Mouse (Mus musculus) brain, embryonic 14.5 days (tissue): ENCODE measurements around the gene Tstd1.

Experiments used
- CTCF ChIP-seq: fragments of 200-500 bp; IDR thresholded peaks from 2 replicates; pipeline ENCODE4 v1.5.1; 2012; ENCODE audit warnings: inconsistent platforms, mild to moderate bottlenecking, moderate library complexity, borderline replicate concordance; ENCODE audit not compliant: insufficient read depth, insufficient read length; ENCODE audit errors: extremely low read depth
- POLR2A ChIP-seq: fragments of 200-500 bp; IDR thresholded peaks from 2 replicates; pipeline ENCODE4 v1.6.1; 2012; ENCODE audit warnings: mild to moderate bottlenecking, inconsistent platforms, borderline replicate concordance; ENCODE audit not compliant: poor library complexity, insufficient read depth, insufficient read length, severe bottlenecking; ENCODE audit errors: extremely low read depth

GRCm38 (mm10) chr1:171442413-171442760 lies 23.7 kb downstream of the Tstd1 start:
- TF ChIP-seq POLR2A: no peak
- TF ChIP-seq CTCF: no peak
